Mouse (Mus musculus) c-Kit-positive CD71-positive TER-119-negative erythroid progenitor cells, embryonic 14.5 days (primary cell): ENCODE data around the gene Cyb561d2.
"Not testable (repeated sequence)": the region's sequence is repeated elsewhere in the genome, so short reads cannot be mapped to it uniquely, and the experiment has no call there.

Experiments used
- DNase-seq: peaks from one replicate; pipeline ENCODE4 v3.0.0-alpha.2; 2013; ENCODE audit warnings: low read depth

Gene Cyb561d2

DNA sequence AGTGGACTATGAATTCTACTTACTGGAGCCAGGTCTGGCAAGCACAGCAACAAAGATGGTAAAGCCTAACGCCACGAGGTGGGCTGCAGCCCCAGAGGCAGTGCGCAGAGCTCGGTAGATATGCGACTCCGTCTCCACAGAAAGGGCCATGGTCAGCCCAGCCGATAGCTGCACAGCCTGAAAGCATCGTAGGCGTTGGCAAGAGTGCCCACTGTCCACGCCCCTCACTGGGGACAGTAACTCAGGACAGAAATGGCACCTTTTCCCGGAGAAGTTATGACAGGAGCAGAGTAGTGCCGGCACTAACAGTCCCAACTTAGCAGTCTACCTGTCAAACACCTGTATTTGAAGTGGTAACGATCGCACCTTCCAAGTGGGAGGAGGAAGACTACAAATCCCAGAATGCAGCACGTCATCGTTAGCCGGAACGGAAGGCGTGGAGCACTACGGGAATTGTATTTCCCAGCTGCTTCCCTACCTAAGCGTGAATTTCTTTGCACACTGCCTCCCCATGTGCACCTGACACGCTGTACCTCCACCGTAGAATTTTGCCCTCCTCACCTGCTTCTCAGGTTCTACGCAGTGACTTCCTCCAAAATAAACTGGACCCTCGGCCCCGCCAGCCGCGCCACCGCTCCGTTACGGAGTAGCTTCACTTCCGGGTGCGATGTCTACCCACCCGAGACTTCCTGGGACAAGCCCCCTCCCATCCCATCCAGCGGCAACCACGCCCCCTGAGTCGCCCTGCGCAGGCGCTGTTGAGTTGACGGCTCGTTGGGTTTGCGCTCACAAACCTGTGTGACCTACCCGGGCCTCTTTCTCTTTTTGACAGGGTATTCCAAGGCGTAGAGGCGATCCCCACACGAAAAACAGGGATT, at the start of gene Cyb561d2, which contains the start of gene Nprl2:
Gene Cyb561d2 (minus strand): TSS at position 720 of the 878 bp plus-strand sequence.
Gene Nprl2 (plus strand): TSS at position 753 of the 878 bp plus-strand sequence.
- DNase-seq = peak; percentile 84

DNA sequence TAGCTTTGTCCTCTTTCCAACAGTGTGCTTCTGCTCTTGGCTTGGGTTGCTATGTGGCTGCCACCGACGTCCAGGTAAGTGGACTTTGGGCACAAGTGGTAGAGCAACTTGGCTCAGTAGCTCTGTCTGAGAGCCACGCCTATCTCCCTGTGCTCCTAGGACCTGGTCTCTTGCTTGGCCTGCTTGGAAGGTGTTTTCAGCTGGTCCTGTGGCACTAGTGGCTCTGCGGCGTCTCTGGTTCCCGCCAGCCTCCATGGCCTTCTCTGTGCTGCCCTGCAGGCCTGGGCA, 48.7 kb upstream of the Cyb561d2 start:
- no peak for DNase-seq

DNA sequence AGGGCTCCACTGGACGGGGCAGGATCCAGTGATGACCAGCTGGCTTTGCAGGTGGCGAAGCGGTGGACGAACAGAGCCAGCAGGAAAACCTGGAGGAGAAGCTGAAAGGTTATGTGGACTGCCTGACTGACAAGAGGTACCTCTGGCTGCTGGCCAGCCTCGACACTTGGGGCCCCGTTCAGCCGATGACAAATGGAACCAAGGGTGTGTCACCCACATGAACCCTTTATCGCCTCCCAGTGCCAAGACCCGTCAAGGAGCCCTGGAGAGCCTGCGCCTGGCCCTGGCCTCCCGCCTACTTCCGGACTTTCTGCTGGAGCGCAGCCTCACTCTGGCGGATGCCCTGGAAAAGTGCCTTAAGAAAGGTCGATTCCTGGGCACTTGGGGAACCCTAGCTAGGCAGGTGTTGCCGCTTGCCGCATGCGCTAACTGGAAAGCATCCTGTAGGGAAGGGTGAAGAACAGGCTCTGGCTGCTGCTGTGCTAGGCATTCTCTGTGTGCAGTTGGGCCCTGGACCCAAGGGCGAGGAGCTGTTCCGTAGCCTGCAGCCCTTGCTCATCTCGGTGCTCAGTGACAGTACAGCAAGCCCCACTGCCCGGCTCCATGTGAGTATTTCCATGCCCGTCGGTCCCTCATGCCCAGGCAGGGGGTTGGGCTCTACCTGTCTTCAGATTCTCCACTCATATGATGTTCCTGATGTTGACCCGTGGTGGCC, 48.2 kb upstream of the Cyb561d2 start:
- peak; percentile 73 for DNase-seq

DNA sequence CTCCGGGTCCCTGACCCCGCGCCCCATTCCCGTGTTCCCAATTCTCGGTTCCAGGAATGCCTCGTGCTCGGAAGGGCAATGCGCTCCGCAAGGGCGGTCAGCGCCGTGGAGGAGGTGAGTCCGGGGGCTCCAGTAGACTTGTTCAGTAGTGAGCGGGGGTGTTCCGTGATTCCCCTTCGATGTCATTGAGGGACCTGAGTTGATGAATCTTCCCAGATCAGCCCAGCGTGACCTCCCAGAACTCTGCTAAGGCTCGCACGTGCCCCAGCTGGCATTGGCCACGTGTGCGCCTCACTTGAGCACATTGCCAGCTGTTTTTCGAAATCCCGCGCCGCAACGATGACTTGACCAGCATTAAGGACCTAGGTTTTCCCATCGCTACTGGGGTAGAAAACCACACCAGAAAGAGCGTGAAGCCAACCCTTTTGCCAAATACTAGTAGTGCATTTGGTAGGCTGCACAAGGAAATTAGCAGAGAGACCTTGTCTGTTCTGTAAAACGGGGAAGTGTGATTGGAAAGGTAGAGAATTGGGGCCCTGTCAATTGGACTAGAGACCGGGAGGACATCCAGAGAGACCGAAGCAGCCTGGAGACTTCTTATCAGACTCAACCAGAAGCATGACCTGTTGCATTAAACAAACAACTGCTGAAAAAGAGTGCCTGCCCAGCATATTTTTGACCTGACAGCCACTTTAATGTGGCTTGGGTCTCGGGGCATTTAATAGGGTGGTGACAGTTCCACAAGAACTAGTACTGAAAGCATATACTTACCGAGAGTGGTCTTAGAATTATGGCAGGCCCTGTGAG, 46.0 kb upstream of the Cyb561d2 start:
- peak; percentile 70 for DNase-seq

DNA sequence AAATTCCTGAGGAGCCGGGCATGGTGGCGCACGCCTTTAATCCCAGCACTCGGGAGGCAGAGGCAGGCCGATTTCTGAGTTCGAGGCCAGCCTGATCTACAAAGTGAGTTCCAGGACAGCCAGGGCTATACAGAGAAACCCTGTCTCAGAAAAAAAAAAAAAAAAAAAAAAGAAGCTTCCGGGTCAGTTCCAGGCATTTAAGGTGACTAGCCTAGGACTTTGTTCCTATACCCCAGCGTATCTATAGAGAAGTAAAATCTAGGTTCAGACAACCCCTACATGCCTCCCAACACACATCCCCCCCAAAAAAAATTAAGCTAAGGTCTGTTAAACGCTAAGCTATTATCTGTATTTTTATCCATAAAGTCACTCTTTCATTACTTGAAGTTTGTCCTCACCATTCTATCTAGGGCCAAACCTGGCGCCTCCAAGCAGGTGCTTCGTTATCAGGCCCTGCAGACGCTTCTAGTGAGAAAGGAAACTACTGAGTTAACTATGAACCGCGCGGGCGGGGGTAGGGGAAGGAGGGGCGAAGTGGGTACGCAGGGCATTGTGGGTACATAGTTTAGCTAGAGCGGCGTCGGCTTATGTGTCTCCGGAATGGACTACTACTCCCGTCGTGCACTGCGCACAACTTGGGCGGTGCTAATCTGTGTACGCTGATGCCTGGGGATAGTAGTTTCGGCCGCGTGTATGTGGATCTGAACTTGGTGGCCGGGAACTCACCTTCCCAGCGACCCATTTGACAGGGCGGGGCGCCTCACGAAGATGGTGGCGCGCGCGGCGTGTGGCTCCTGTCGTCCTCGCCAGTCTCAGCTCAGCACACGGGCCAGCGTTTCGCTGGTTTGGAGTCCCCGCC, 45.2 kb upstream of the Cyb561d2 start, which contains the start of gene Ifrd2:
Gene Ifrd2 (plus strand): TSS at position 669 of the 859 bp plus-strand sequence.
- peak; percentile 99 for DNase-seq

DNA sequence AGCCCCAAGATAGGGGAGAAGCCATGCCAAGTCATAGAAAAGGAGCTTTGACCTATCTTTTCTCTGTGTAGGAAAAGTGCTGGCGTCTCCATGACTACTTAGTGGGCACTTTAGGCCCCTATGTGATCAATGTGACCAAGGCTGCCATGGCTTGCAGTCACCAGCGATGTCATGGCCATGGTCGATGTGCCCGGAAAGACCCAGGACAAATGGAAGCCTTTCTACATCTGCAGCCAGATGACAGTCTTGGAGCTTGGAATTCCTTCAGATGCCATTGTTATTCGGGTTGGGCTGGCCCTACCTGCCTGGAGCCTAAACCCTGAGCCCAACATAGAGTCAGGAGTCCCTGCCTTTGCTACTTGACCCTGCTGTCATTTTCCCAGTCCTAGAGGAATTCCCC, 44.5 kb upstream of the Cyb561d2 start:
- DNase-seq = no peak

DNA sequence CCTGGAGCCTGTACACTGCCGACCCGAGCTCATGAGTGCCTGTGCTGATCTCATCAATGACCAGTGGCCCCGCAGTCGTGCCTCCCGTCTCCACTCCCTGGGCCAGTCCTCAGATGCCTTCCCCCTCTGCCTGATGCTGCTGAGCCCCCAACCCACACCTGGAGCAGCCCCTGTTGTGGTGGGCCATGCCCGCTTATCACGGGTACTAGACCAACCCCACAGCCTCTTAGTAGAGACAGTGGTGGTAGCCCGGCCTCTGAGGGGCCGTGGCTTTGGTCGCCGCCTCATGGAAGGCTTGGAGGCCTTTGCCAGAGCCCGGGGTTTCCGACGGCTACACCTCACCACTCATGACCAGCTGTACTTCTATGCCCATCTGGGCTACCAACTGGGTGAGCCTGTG, 41.2 kb upstream of the Cyb561d2 start:
- DNase-seq = no peak

DNA sequence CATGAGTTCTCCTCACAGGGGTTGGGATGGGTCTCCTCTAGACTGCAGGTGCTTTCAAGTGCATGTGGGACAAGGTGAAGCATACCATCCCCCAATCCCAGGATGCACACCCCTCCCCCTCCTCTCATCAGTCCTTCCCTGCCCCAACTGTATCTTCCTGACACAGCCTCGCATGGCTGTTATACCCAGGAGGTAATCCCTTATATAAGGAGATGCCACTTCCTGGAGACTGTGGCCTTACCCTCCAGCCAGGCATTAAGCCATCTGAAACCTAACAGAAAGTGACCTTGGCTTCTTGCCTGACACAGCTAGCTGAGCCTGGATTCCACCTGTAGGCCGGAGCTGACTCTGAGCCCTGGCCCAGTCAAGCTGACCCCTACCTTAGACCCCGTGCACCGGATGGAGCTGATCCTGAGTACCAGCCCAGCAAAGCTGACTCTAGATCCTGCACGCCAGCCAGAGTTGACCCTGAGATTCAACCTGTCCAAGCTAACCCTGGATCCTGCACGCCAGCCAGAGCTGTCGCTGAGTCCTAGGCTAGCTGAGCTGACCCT, 40.6 kb upstream of the Cyb561d2 start:
- DNase-seq = no peak

DNA sequence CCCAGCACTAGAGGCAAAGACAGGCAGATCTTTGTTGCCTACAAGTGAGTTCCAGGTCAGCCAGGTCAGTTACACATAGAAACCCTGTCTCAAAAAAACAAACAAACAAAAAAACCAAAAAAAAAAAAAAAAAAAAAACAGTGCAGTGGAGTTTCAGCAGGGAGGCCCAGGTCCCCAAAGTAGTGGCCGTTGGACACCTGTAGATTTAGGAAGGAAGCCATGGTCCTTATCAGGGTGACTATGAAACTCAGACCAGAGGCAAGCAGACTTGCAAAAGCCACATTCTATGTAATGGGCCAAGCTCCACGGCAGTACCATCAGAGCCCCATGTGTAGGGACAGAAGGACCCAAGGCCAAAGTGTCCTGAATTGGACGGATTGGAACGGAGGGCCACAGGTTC, 39.6 kb upstream of the Cyb561d2 start:
- no peak for DNase-seq

DNA sequence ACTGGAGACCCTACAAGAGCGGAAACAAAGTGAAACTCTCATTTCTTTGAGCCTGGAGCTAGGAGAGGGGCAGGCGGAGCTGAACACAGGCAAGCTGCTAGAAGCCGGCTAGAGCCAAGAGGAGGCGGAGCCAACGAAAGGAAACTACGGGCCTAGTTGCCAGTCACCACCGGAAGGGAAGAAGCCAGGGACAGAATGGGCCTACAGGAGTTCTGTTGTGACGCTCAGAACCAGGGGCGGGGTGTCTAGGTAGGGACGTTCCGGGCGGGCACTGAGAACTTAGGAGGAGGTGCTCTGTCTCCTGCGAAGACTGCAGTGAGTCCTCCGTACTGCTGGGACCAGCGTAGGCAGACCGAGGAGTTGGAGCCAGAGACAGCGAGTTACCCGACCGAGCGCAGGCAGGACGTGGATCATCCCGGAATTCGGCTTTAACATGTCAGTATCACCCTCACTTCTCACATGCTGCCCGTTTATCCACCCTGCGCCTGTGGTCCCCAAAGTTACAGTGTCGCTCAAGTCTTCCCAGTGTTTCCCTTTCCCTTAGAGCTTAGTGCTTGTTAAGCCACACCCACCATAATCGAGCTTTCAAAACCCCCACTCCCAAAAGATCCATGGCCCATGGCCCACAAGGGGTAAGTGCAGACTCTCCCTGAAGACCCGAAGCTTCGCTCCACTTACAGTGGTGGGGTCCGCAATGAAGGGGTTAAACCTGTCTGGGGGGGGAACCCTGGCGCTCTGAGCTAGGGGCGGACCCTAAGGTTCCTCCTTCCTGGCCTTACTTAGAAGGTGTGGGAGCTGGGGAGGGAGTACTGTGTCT, 38.7 kb upstream of the Cyb561d2 start, which contains the start of gene Hyal3:
Gene Hyal3 (plus strand): TSS at position 318 of the 817 bp plus-strand sequence.
- peak; percentile 88 for DNase-seq

DNA sequence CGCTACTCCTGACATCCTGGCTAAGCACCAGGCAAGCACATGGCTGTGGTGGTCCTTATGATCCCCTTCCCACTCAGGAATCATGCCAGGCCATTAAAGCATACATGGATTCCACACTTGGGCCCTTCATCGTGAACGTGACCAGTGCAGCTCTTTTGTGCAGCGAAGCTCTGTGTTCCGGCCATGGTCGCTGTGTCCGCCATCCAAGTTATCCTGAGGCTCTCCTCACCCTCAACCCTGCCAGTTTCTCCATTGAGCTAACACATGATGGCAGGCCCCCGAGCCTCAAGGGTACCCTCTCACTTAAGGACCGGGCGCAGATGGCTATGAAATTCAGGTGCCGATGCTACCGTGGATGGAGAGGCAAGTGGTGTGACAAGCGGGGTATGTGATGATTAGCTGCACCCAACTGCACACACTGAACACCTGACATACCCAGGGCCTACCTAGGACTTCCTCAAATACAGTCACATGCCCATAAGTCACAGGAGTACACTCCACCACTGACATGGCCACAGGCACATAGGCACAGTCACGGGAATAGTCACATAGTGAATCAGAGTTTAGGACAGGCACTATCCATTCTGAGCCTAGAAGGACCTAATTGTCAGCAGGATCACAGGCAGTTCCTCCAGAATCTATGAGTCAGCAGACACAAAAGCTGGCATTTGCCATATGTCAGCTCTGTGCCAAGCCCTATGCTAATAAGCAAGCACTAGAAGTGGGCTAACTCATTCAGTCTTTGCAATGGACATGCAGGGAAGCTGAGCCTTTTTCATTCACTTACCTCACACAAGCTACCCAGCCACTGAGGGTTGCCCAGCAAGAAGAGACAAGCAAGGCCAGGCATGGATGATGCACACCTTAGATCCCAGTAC, 37.3 kb upstream of the Cyb561d2 start:
- DNase-seq = no peak

DNA sequence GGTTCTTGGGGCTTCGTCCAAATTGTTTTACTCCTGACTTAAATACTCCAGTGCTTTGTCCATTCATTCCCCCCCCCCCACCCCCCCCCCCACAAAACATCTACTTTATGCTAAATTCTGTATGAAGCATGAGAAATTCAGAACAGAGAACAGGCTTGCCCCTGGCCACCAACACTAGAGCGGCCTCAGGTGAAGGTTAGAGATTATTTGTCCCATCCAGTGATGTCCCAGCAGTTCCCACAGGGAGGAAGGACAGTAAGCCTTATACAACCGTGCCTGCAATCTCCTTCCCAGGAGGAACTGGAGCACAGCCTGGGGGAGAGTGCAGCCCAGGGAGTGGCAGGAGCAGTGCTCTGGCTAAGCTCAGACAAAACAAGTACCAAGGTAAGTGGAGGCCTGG, 36.6 kb upstream of the Cyb561d2 start, which contains the start of gene Naa80:
Gene Naa80 (plus strand): TSS at position 301 of the 400 bp plus-strand sequence.
- no peak for DNase-seq

DNA sequence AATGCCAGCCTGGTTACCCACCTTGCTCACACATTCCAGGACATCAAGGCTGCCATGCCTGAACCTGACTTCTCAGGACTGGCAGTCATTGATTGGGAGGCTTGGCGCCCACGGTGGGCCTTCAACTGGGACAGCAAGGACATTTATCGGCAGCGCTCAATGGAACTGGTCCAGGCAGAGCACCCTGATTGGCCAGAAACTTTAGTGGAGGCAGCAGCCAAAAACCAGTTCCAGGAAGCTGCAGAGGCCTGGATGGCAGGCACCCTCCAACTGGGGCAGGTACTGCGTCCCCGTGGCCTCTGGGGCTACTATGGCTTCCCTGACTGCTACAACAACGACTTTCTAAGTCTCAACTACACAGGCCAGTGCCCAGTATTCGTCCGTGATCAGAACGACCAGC, 35.9 kb upstream of the Cyb561d2 start:
- no peak for DNase-seq

DNA sequence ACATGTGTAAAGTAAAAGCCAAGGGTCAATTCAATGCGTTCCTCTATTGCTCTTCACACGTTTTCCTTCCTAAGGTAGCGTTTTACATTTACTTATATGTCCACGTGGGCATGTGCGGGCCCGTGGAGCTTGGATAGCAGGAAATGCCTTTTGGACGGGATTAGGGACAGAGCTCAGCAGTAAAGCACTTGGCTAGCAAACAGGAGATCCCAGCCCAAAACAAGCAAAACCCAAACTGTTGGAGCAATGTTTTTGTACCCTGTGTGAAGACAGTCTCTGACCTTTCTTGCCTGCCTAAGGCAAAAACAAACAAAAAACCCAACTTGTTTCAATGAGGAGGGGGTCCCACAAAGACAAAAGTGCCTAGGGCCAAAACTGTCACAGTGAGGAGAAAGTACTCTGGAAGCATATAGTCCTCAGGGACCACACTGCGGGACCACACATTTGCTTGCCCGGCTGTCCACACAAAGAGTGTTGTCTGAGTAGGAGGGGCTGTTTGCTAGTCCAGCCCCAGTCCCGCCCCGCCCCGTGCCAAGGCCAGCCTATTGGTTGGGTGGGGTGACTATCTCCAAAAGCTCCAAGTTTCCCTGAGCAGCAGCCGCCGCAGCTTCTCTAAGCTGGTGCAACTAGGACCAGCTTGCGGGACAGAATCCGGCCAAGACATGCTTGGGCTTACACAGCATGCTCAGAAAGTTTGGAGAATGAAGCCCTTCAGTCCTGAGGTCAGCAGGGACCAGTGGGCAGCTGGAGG, 34.5 kb upstream of the Cyb561d2 start, which contains the start of gene Hyal1:
Gene Hyal1 (plus strand): TSS at position 571 of the 751 bp plus-strand sequence.
- peak; percentile 81 for DNase-seq

DNA sequence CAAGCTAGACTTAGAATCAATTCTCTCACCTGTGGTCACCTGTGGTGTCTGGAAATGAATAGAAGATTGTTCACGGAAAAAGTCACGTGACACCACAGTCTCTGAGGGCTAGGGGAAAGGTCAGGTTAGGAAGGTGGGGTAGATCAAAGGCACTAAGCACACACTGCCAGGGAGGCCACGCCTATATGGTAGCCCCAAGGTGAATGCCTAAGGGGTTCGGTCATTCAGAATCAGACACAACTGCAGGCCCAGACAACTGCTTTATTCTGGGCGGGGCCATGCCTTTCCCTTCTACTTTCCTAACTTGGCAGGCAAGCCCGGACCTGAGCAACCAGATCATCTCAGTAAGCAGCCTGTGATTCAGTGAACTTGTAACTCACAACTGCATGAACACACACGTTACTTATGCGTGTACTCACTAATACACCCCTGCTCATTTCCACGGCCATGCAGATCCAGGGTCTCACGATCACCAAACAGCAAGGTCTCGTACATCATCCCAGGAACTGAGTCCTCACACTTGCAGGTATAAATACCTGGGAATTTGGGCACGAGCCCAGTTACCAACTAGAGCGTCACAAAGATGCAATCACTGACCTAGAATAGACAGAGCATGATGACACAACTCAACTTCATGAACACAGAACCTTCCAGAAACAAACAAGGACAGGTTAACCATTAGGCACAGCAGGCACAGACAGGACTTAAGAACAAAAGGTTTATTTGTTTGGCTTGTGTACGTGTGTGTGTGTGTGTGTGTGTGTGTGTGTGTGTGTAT, 33.8 kb upstream of the Cyb561d2 start:
- no peak for DNase-seq

DNA sequence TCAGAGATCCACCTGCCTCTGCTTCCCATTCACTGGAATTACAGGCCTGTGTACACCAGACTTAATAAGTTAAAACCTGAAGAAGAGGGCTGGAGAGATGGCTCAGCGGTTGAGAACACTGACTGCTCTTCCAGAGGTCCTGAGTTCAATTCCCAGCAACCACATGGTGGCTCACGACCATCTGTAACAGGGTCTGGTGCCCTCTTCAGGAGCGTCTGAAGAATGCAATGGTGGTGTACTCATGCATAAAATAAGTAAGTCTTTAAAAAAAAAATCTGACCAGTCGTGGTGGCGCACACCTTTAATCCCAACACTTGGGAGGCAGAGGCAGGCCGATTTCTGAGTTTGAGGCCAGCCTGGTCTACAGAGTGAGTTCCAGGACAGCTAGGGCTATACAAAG, 31.8 kb upstream of the Cyb561d2 start:
- DNase-seq = not testable (repeated sequence)

DNA sequence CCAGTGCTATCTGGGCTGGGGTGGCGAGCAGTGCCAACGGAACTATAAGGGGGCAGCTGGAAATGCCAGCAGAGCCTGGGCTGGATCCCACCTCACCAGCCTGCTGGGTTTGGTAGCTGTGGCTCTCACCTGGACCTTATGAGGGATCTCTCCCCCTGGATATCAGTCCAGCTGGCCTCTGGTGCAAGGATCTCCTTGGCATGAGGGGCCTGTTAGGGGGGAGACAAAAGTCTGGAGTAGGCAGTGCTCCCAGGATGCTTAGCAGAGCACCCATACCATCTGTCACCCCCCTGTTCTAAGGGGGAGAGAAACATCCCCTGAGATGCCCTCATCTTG, 30.3 kb upstream of the Cyb561d2 start:
- no peak for DNase-seq
